Mouse (Mus musculus) liver, embryonic 12.5 days (tissue): ENCODE measurements around the gene Rac3. TPM values are rescaled to one million over a fixed set of nuclear protein-coding genes. Genes with fewer than 3 reads are reported as not detected.
A peak's percentile ranks its signal among the peaks of the same experiment; 100 is the strongest.
"Not testable (repeated sequence)": the region's sequence is repeated elsewhere in the genome, so short reads cannot be mapped to it uniquely, and the experiment has no call there.

Experiments
- ATAC-seq: fragments of 200-750 bp; cut with Nextera tagmentation; 2 replicates; pipeline ENCODE4 v1.8.0; 2017; ENCODE audit warnings: moderate number of reproducible peaks, mild to moderate bottlenecking, moderate library complexity
- H3K27ac ChIP-seq: fragments of 300-500 bp; sonication (generic); 2 replicates; pipeline ENCODE4 v1.5.1; 2016; ENCODE audit warnings: mild to moderate bottlenecking
- H3K27me3 ChIP-seq: fragments of 300-500 bp; sonication (generic); replicated peaks from 2 replicates; pipeline ENCODE4 v1.6.1; 2016; ENCODE audit warnings: mild to moderate bottlenecking, moderate library complexity
- H3K36me3 ChIP-seq: fragments of 300-500 bp; sonication (generic); 2 replicates; pipeline ENCODE4 v1.6.1; 2016; ENCODE audit warnings: mild to moderate bottlenecking, moderate library complexity
- H3K4me1 ChIP-seq: fragments of 300-500 bp; sonication (generic); 2 replicates; pipeline ENCODE4 v1.6.1; 2016
- H3K4me2 ChIP-seq: fragments of 300-500 bp; sonication (generic); 2 replicates; pipeline ENCODE4 v1.6.1; 2016; ENCODE audit warnings: mild to moderate bottlenecking, moderate library complexity
- H3K4me3 ChIP-seq: fragments of 300-500 bp; sonication (generic); 2 replicates; pipeline ENCODE4 v1.5.1; 2016; ENCODE audit warnings: mild to moderate bottlenecking, moderate library complexity
- H3K9ac ChIP-seq: fragments of 300-500 bp; sonication (generic); 2 replicates; pipeline ENCODE4 v1.6.1; 2016; ENCODE audit warnings: mild to moderate bottlenecking, moderate library complexity
- H3K9me3 ChIP-seq: fragments of 300-500 bp; sonication (generic); replicated peaks from 2 replicates; pipeline ENCODE4 v1.6.1; 2016; ENCODE audit warnings: mild to moderate bottlenecking, moderate library complexity
- WGBS: fragments of 180-500 bp; shearing (Covaris S2); methylation state at CpG from one replicate; pipeline ENCODE4 v1.1.7; 2016; ENCODE audit not compliant: insufficient replicate concordance; 5-methylcytosine and 5-hydroxymethylcytosine counted together
- polyA plus RNA-seq: library from polyadenylated mRNA; unstranded; fragments of >200 nt; fragmentation: Nextera tagmentation; extraction: Ambion mirVana; gene quantifications from 2 replicates; pipeline ENCODE4 v1.2.1, GENCODE M21; 2016

The Rac3 gene
- polyA plus RNA-seq, 1 experiment from 2014 or later, result 3.1 TPM

DNA sequence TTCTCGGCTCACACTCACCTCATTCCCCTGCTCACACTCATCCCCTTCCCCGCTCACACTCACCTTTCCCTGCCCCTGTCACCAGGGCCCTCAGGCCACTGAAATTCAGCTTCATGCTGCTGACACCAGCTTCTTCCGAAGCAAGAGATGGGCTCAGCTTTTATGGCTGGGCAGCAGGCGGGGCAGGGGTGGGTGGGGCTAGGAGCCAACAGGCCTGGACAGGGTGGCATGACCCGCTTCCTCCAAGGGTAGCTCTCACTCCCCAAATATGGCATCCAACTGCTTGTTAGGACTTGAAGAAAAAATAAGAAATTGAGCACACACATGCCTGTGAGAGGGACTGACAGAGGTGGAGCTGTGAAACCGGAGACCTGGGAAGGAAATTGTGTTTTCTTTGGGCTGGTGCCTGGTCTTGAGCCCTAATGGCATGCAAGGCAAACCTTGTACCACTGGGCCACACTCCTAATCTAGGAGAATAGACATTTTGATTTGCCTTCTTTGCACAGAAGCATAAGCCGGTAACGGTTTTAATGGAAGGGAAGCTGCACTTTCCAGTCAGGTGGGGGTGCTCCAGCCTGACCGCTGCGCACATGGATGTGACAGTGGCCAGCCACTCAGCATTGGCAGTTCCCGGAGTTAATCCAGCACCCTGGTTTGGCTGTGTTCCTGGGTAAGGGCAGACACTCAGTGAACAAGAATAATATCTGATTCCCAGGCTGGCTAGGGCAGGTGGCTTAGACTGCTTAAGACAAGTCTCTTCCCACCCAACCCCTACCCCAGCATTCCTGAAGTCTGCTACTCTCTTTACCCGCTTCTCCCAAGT lies 10.8 kb downstream of the Rac3 start, which contains the start of gene Cbr2:
TSS of gene Cbr2 (minus strand) at position 257 of the 823 bp plus-strand sequence.
- H3K27me3 ChIP-seq, result peaks cover 40% of the 10 kb centered on the region
- 66% methylated on average over 12 of the region's 12 CpGs for WGBS

DNA sequence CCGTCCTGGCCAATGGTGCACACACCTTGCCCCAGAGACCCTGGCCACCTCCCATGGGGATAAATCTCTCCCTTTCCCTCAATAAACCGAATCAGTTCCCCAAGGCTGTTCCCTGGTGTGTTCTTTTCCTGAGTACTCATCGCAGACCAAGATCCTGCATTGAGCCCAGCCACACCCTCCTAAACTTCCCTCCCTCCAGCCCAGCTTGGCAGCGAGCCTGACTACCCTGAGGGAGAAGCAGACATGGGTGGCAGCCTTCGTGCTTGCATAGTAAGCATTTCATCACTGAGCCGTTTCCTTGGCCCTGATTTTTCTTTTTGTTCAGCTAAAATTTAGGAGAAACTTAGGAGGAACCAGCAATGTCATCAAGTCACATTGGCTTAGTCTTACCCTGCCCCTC lies 12.3 kb downstream of the Rac3 start:
- Histone ChIP-seq H3K27ac (no peak overlapping the region), H3K36me3 (no peaks in the 10 kb centered on the region), H3K9ac (no peak overlapping the region), H3K4me2 (no peak overlapping the region), H3K4me3 (no peak overlapping the region), H3K27me3 (peaks cover 40% of the 10 kb centered on the region), H3K9me3 (no peaks in the 10 kb centered on the region), H3K4me1 (peaks cover 8% of the 10 kb centered on the region)
- 49% methylated on average over 6 of the region's 6 CpGs for WGBS
- ATAC-seq, result no peak

More for the DNA sequence above, 10.8 kb downstream of the Rac3 start, which contains the start of gene Cbr2:
- Histone ChIP-seq H3K9me3 (no peaks in the 10 kb centered on the region), H3K36me3 (no peaks in the 10 kb centered on the region), H3K27ac (no peak within 1 kb of the TSS), H3K4me1 (peaks cover 15% of the 10 kb centered on the region), H3K9ac (no peak within 1 kb of the TSS), H3K4me3 (no peak within 1 kb of the TSS), H3K4me2 (no peak within 1 kb of the TSS)
- ATAC-seq, result no peak

GRCm38 (mm10) chr11:120736424-120736823 lies 15.2 kb downstream of the Rac3 start:
- H3K27ac ChIP-seq, result no peak overlapping the region
- H3K36me3 ChIP-seq, result no peaks in the 10 kb centered on the region
- no peak overlapping the region for H3K9ac ChIP-seq
- H3K4me1 ChIP-seq, result no peaks in the 10 kb centered on the region
- ATAC-seq, result no peak
- 55% methylated on average over 6 of the region's 6 CpGs for WGBS
- no peak overlapping the region for H3K4me3 ChIP-seq
- H3K4me2 ChIP-seq, result no peak overlapping the region
- no peaks in the 10 kb centered on the region for H3K9me3 ChIP-seq
- H3K27me3 ChIP-seq, result peaks cover 28% of the 10 kb centered on the region

DNA sequence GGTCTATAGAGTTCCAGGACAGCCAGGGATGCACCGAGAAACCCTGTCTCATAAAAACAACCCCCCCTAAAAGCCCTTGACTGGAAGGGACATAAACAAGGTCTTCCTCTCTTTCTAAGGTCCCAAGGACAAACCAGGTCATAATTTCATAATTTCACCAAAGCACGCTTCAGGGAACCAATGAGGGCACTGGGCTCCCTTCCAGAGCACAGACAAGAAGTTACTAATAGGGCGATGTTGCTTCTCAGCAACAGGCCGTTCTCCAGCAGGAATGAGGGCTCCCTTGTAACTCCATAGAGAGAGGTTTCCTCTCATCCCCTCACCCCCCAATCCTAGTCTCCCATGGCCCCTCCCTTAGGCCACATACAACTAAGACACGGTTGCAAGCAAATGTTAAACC lies 19.7 kb downstream of the Rac3 start:
- WGBS, result 69% methylated on average over 5 of the region's 5 CpGs
- no peak overlapping the region for H3K9ac ChIP-seq
- no peak overlapping the region for H3K4me3 ChIP-seq
- H3K27ac ChIP-seq, result no peak overlapping the region
- H3K36me3 ChIP-seq, result no peaks in the 10 kb centered on the region
- no peak overlapping the region for H3K4me2 ChIP-seq
- no peaks in the 10 kb centered on the region for H3K9me3 ChIP-seq
- peaks cover 19% of the 10 kb centered on the region; the same call in 1 of the 2 replicates for H3K27me3 ChIP-seq
- no peak for ATAC-seq
- no peaks in the 10 kb centered on the region for H3K4me1 ChIP-seq

GRCm38 (mm10) chr11:120744121-120744701 lies 22.9 kb downstream of the Rac3 start:
- Histone ChIP-seq H3K9ac (no peak overlapping the region), H3K27me3 (peaks cover 19% of the 10 kb centered on the region; the same call in 1 of the 2 replicates), H3K27ac (no peak overlapping the region), H3K36me3 (no peaks in the 10 kb centered on the region), H3K4me2 (no peak overlapping the region), H3K9me3 (no peaks in the 10 kb centered on the region), H3K4me3 (no peak overlapping the region), H3K4me1 (no peaks in the 10 kb centered on the region)
- 63% methylated on average over 7 of the region's 7 CpGs for WGBS
- no peak for ATAC-seq

DNA sequence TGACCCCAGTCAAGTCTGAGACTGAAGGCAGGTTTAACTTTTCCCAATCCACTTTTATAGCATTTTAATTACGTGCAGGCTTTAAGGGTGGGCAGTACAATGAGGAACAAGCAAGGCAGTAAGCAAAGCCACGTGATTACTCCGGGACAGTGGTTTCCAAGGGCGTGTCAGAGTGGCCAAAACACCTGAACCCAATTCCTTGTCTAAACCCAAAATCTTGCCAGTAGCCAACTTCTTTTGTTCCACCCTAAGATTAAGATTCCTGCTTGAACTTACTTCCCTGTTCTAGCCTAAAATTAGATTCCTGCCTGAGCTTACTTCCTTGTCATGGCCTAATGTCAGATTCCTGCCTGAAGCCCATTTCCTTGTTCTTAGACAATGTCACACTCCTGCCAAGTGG lies 26.7 kb downstream of the Rac3 start:
- Histone ChIP-seq H3K9me3 (no peaks in the 10 kb centered on the region), H3K9ac (no peak overlapping the region), H3K27ac (no peak overlapping the region), H3K27me3 (peaks cover 19% of the 10 kb centered on the region; the same call in 1 of the 2 replicates), H3K4me3 (no peak overlapping the region), H3K36me3 (no peaks in the 10 kb centered on the region), H3K4me1 (no peaks in the 10 kb centered on the region), H3K4me2 (no peak overlapping the region)
- no peak for ATAC-seq
- WGBS, result 38% methylated on average over 4 of the region's 4 CpGs

DNA sequence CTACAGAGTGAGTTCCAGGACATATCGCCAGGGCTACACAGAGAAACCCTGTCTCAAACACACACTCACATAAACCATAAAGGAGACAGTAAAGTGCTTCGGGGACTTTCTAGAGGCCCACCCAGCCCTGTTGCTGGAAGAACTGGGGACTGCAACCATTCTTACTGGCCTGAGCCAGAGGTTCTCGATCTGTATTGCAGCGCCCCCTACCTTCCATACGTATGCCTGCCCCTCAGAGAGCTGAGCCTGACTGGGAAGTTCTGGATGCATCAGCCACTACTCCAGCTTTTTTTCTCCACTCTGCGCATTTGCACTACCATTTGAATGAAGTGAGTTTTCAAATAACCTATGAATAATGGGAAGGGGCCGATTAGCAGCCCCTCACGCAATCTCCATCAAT lies 28.2 kb downstream of the Rac3 start:
- H3K9me3 ChIP-seq, result no peaks in the 10 kb centered on the region
- 0 out of 2 replicates have a peak, but pooled peaks have one; percentile 37 for ATAC-seq
- no peak overlapping the region for H3K9ac ChIP-seq
- H3K4me3 ChIP-seq, result no peak overlapping the region
- no peak overlapping the region for H3K4me2 ChIP-seq
- no peaks in the 10 kb centered on the region for H3K36me3 ChIP-seq
- H3K27me3 ChIP-seq, result peaks cover 12% of the 10 kb centered on the region; the same call in 1 of the 2 replicates
- 45% methylated on average over 8 of the region's 8 CpGs for WGBS
- H3K4me1 ChIP-seq, result no peaks in the 10 kb centered on the region
- H3K27ac ChIP-seq, result no peak overlapping the region

GRCm38 (mm10) chr11:120751606-120752005 lies 30.3 kb downstream of the Rac3 start:
- no peak for ATAC-seq
- Histone ChIP-seq H3K9me3 (peaks cover 5% of the 10 kb centered on the region; the same call in 1 of the 2 replicates), H3K4me3 (no peak overlapping the region), H3K27ac (no peak overlapping the region), H3K9ac (no peak overlapping the region), H3K4me2 (no peak overlapping the region), H3K36me3 (no peaks in the 10 kb centered on the region), H3K27me3 (peaks cover 7% of the 10 kb centered on the region; the same call in 1 of the 2 replicates), H3K4me1 (no peaks in the 10 kb centered on the region)
- WGBS, result 65% methylated on average over 4 of the region's 4 CpGs

GRCm38 (mm10) chr11:120760236-120760635 lies 39.0 kb downstream of the Rac3 start:
- 79% methylated on average over 9 of the region's 9 CpGs for WGBS

DNA sequence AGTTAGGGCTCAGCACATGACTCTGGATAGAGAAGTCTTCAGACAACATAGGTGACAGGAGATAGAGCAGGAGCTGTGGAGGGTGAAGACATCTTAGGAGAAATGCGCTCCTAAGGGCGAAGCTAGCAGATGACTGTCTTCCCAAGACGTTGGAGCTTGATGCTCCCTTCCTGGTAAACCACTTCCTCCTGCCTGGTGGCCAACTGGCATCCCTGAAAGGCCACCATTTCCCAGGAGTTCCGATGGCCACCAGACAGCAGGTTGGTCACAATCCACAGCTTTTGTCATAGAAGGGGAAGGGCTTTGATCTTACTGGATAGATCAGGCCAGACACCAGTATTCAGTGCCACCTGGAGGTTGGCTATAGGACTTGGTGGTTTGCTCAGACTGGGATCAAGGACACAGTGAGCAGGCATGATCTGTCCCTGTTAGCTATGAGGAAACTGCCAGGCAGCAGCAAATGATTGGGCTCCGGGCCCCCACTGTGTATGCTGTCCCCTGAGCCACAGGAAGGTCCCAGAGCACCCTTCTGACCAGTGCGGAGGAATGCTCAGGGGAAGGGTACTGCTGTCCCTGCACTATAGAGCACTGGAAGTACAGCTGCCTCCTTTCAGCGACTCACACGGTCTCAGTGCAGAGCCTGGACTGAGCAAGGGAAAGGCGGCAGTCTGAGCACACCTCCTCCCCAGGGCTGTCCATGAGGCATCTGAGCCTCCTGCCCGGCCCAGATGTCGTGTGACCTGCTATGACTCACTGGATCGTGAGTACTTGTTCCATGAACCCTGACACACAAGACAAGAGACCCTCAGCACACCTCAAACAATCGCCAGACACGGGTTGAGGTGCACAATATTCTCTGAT lies 40.8 kb downstream of the Rac3 start:
- Histone ChIP-seq H3K4me2 (no peak overlapping the region), H3K36me3 (no peaks in the 10 kb centered on the region), H3K4me1 (no peaks in the 10 kb centered on the region), H3K9ac (no peak overlapping the region), H3K9me3 (peaks cover 27% of the 10 kb centered on the region), H3K27ac (no peak overlapping the region), H3K4me3 (no peak overlapping the region), H3K27me3 (peaks cover 47% of the 10 kb centered on the region)
- ATAC-seq, result no peak
- 60% methylated on average over 14 of the region's 14 CpGs for WGBS

More at GRCm38 (mm10) chr11:120760236-120760635, 39.0 kb downstream of the Rac3 start:
- H3K4me2 ChIP-seq, result no peak overlapping the region
- H3K27me3 ChIP-seq, result peaks cover 34% of the 10 kb centered on the region
- ATAC-seq, result no peak
- H3K27ac ChIP-seq, result no peak overlapping the region
- H3K36me3 ChIP-seq, result no peaks in the 10 kb centered on the region
- H3K9me3 ChIP-seq, result peaks cover 36% of the 10 kb centered on the region
- no peaks in the 10 kb centered on the region for H3K4me1 ChIP-seq
- H3K9ac ChIP-seq, result no peak overlapping the region
- H3K4me3 ChIP-seq, result no peak overlapping the region

GRCm38 (mm10) chr11:120762672-120763041 lies 41.4 kb downstream of the Rac3 start, which contains the start of gene Hmga1b:
Gene Hmga1b (plus strand): TSS chr11:120762794.
- not testable (repeated sequence) for H3K4me3 ChIP-seq, H3K4me1 ChIP-seq, H3K4me2 ChIP-seq, ATAC-seq, H3K27ac ChIP-seq, H3K36me3 ChIP-seq, H3K9ac ChIP-seq
- peaks cover 22% of the 10 kb centered on the region for H3K9me3 ChIP-seq
- H3K27me3 ChIP-seq, result peaks cover 53% of the 10 kb centered on the region
- 25% methylated on average over 14 of the region's 14 CpGs for WGBS
